Mouse (Mus musculus) embryo, embryonic 9.5 days (tissue): Measurements from ENCODE around the gene Zfp691.
A peak's percentile ranks its signal among the peaks of the same experiment; 100 is the strongest.

ENCODE experiments used
- DNase-seq: peaks from one replicate; pipeline ENCODE4 v3.0.0-alpha.2; 2017; ENCODE audit errors: extremely low spot score

The Zfp691 gene

GRCm38 (mm10) chr4:119167663-119168062 lies 6.3 kb downstream of the Zfp691 start:
- DNase-seq: peak; percentile 75

GRCm38 (mm10) chr4:119167068-119167467 lies 6.9 kb downstream of the Zfp691 start:
- no peak for DNase-seq

GRCm38 (mm10) chr4:119165916-119166315 lies 8.1 kb downstream of the Zfp691 start:
- no peak for DNase-seq

- DNase-seq: no peak
Observed at GRCm38 (mm10) chr4:119162990-119163389, 11.0 kb downstream of the Zfp691 start.

GRCm38 (mm10) chr4:119161358-119161757 lies 12.6 kb downstream of the Zfp691 start:
- no peak for DNase-seq

- no peak for DNase-seq
Observed at GRCm38 (mm10) chr4:119157891-119158290, 16.1 kb downstream of the Zfp691 start.

GRCm38 (mm10) chr4:119157186-119157585 lies 16.8 kb downstream of the Zfp691 start:
- no peak for DNase-seq

GRCm38 (mm10) chr4:119148741-119149140 lies 25.3 kb downstream of the Zfp691 start:
- DNase-seq: no peak

GRCm38 (mm10) chr4:119147347-119147746 lies 26.6 kb downstream of the Zfp691 start:
- no peak for DNase-seq

GRCm38 (mm10) chr4:119146816-119147215 lies 27.2 kb downstream of the Zfp691 start:
- no peak for DNase-seq

- peak; percentile 79 for DNase-seq
Observed at GRCm38 (mm10) chr4:119142230-119142871, 31.6 kb downstream of the Zfp691 start.

- DNase-seq: no peak
Observed at GRCm38 (mm10) chr4:119141191-119141590, 32.8 kb downstream of the Zfp691 start.

- DNase-seq: peak; percentile 64
Observed at GRCm38 (mm10) chr4:119140126-119140525, 33.9 kb downstream of the Zfp691 start.

GRCm38 (mm10) chr4:119138776-119139175 lies 35.2 kb downstream of the Zfp691 start:
- DNase-seq: no peak

GRCm38 (mm10) chr4:119138171-119138570 lies 35.8 kb downstream of the Zfp691 start:
- peak; percentile 77 for DNase-seq

- no peak for DNase-seq
Observed at GRCm38 (mm10) chr4:119137313-119137712, 36.7 kb downstream of the Zfp691 start.

- no peak for DNase-seq
Observed at GRCm38 (mm10) chr4:119133860-119134259, 40.1 kb downstream of the Zfp691 start.

- no peak for DNase-seq
Observed at GRCm38 (mm10) chr4:119133306-119133705, 40.7 kb downstream of the Zfp691 start.

- DNase-seq: no peak
Observed at GRCm38 (mm10) chr4:119131189-119131910, 42.6 kb downstream of the Zfp691 start.

GRCm38 (mm10) chr4:119129096-119129495 lies 44.9 kb downstream of the Zfp691 start:
- DNase-seq: no peak

- DNase-seq: no peak
Observed at GRCm38 (mm10) chr4:119128547-119128946, 45.4 kb downstream of the Zfp691 start.

- DNase-seq: no peak
Observed at GRCm38 (mm10) chr4:119127229-119127628, 46.8 kb downstream of the Zfp691 start.

- DNase-seq: no peak
Observed at GRCm38 (mm10) chr4:119125577-119126270, 48.3 kb downstream of the Zfp691 start.
